Mouse (Mus musculus) CD4-positive, CD25-positive, alpha-beta regulatory T cell, adult 4 months (primary cell): ENCODE data around the gene Stxbp5. TPM values are rescaled to one million over a fixed set of nuclear protein-coding genes. Genes with fewer than 3 reads are reported as not detected.
A peak's percentile ranks its signal among the peaks of the same experiment; 100 is the strongest.

Experiments used
- ATAC-seq: one replicate; pipeline ENCODE4 v1.8.0; 2017
- polyA plus RNA-seq, 2 experiments: library from polyadenylated mRNA; unstranded; fragments of 100-300 nt; shearing (Covaris generic); gene quantifications; one replicate each; pipeline ENCODE4 v1.2.1; 2017

The Stxbp5 gene
- polyA plus RNA-seq, 2 experiments from 2014 or later = 10.0 to 10.4 TPM

DNA sequence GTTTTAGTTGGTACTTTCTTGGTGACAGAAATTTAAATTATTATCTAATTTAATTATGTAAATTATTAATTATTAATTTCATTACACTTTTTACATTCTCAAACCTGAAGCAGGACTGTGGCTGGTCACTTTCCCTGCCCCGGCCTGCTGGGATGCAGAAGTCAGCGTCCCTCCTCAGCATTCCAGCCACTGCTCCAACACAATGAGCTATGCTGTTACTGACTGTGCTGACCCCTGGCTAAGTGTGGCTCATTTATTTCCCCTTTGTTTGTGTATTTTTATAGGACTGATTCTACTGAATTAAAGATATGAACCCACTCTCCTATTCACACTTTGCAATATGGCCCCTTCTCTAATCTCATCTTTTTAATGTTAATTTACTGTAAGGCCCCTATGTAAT lies 43.0 kb downstream of the Stxbp5 start:
- no peak for ATAC-seq

GRCm38 (mm10) chr10:9856792-9857191 lies 44.1 kb downstream of the Stxbp5 start:
- no peak for ATAC-seq

DNA sequence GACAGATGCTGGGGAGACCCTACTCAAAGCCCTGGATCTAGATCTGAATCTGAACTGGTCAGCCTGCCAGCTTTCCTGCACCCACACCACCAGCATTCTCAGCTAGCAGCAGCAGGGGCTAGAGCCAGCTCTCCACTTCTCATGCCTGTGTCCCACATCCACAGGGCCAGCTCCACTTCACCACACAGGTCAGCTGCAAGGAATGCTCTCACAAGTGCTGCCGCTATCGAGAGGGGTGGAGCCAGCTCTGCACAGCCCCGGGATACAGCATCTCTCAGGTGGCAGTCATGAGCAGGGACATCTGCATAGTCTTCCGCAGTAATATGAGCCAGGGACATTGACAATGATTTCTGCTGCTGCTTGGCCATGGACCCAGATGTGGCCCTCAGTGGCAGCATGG lies 54.5 kb downstream of the Stxbp5 start:
- no peak for ATAC-seq

DNA sequence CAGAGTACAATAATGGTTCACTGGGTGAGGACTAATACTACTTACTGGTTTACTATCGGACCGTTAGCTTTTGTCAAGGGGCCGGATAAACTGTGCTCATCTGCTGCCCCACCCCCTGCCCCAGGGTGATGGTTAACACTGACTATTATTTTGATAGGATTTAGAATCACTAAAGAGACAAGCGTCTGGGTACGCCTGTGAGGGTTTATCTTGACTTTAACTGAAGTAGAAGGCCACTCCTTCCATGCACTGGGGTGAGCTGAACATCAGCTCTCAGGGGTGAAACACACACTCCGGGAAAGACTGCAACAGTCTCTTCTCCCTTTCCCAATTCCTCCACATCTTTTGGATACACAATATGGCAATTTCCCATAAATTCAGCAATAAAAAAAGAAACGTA lies 61.5 kb downstream of the Stxbp5 start:
- ATAC-seq = no peak

- ATAC-seq = no peak
These were observed 65.9 kb downstream of the Stxbp5 start for GRCm38 (mm10) chr10:9834986-9835385.

GRCm38 (mm10) chr10:9832937-9833336 lies 67.9 kb downstream of the Stxbp5 start:
- ATAC-seq = no peak

DNA sequence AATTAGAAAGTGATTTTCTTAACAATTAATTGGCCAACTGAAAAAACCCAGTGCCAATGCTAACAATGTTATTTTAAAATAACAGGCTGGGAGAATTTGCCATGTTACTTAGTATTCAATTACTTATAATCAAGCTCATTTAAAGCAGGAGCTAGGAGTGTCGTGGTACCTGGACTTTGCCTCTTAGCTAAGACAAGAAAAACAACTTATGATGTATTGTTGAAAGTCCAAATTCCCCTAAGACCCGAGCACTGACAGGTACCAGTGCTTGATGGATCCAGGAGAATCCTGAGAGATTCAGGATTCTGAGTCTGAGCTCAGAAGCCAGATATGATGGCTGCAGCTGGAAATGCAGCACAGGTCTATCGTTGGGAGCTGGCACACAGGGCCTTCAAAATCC lies 71.1 kb downstream of the Stxbp5 start:
- no peak for ATAC-seq

DNA sequence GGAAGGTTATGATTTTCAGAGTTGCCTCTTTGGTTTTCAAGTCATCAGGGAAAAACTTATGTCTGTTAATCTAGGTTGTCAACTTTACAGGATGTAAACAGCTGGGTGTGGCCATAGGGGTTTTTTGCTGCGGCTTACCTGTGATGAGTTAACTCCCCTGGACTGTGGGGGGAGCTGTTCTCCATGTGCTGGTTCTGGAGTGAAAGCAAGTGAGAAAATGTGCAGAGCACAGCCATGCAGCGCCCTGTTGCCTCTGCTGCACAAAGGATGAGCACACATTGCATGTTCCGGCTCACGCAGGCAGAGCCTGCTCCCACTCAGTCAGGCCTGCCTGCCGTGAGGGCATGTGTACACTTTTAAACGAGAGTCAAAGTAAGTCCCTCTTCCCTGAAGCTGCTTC lies 79.6 kb downstream of the Stxbp5 start:
- ATAC-seq = peak; percentile 97

DNA sequence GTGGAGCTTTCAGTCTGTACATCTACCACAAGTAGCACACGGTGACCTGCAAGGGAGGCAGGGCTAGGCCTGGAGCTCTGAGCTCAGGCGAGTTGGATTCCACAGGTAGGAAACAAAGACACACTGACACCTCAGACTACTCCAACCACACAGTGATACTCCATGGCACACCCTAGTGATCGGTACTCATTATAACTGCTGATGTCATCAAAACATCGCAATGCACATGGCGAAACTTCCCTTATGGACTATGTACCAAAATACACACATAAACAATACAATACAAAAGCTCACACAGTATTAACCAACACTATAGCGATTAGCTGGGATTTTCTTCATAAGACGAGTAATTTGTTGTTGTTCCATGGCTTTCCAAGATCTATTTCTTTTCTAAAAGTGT lies 82.3 kb downstream of the Stxbp5 start:
- ATAC-seq = no peak

DNA sequence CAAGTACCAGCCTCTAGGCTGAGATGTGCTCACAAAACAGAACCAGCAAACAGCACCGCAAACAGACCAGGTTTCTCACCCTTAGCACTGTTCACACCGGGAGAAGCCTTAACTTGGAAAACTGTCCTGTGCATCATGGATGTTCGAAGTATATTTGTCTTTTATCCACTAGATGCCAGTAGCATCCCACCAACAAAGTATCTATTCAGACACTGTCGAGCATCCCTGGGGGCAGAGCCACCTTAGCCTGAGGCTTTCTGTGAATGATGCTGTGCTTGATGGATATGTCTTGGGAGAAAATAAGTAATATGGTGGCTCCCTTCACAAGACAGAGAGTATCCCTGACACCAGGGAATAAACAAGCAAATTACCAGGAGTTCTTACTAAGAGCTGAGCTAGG lies 87.0 kb downstream of the Stxbp5 start:
- ATAC-seq = no peak

- ATAC-seq = no peak
These were observed 93.3 kb downstream of the Stxbp5 start for GRCm38 (mm10) chr10:9807596-9807995.

- ATAC-seq = no peak
These were observed 95.5 kb downstream of the Stxbp5 start for GRCm38 (mm10) chr10:9805341-9805740.

DNA sequence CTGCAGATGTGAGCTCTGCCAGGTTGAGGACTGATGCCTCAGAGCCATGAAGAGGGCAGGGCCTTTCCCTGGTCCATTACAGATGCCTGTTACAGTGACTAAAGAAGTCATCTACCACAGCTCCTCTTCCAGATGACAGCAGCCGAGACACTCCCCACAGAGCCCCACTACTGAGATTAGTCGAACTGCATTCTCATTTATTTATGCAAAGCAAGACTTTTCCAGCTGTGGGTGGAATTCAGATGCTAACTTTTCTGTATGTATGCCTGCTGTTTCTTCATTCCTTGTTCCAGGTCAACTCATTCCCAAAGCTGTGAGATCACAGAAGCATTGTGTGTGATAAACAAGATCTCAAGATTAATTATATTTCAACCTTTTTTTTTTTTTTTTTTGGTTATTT lies 97.8 kb downstream of the Stxbp5 start:
- no peak for ATAC-seq

- no peak for ATAC-seq
These were observed 99.3 kb downstream of the Stxbp5 start for GRCm38 (mm10) chr10:9801571-9801970.

GRCm38 (mm10) chr10:9799085-9799484 lies 101.8 kb downstream of the Stxbp5 start:
- no peak for ATAC-seq

DNA sequence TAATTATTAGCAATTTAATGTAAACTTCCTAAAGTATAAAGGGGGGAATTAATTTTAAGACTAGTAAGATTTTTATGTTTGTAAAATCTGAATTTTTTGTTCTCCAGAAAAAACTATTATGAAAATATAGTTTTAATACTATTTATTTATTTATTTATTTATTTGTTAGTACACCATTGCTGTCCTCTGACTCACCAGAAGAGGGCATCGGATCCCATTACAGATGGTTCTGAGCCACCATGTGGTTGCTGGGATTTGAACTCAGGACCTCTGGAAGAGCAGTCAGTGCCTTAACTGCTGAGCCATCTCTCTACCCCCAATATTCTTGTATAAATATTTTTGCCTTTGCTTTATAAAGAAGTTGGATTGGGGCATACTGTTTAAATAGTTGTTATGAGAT lies 104.5 kb downstream of the Stxbp5 start:
- no peak for ATAC-seq

- ATAC-seq = no peak
These were observed 106.5 kb downstream of the Stxbp5 start for GRCm38 (mm10) chr10:9794429-9794828.

DNA sequence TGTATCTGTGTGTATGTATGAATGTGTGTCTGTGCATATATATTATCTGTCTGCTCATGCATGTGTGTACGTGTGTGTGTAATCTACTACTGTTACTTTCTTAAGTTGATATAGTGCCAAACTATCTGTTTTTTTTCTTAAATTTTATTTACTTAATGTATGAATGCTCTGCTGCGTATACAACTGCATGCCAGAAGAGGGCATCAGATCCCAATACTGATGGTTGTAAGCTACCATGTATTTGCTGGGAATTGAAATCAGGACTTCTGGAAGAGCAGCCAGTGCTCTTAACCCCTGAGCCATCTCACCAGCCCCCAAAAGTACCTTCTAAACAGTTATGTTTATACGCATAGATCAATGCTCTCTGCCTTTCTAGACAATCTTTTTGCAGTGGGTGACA lies 109.9 kb downstream of the Stxbp5 start:
- ATAC-seq = no peak

DNA sequence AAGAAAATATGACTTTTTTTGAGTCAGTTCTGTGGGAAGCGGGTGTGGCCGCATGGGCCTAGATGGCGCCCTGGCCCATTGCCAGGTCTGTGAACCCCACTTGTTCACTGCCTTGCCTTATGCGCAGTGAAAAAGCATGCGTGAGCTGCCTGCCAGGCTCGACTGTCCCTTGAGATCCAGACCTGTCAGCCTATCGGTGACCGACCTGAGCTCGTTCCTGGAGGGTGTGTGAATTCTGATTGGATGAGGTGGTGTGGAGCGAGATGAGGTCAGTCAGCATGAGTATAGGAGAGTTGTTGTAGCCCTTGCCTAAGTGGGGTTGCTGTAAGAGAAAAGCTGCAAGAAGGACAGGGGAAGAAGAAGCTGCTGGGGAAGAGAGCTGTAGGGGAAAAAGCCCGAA lies 114.4 kb downstream of the Stxbp5 start:
- no peak for ATAC-seq

DNA sequence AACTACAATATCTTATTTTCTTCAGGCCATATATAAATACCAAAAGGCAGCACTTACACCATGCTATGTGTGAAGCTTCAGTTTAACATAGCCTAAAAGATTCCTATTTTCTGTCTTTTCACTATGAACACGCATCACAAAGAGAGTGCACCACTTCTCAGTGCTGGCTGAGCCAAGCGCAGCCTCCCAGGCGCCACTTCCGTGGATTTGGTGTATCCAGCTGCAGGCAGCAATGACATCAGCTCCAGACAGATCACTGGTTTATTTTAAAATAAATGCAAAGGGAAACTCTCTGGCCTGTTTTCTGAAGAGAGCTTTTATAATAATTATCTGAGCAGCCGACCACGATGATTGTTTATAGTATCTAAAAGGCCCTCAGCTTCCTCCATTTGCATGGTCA lies 115.2 kb downstream of the Stxbp5 start:
- no peak for ATAC-seq

GRCm38 (mm10) chr10:9779864-9780263 lies 121.0 kb downstream of the Stxbp5 start:
- ATAC-seq = no peak

GRCm38 (mm10) chr10:9770261-9770660 lies 130.6 kb downstream of the Stxbp5 start:
- ATAC-seq = no peak

DNA sequence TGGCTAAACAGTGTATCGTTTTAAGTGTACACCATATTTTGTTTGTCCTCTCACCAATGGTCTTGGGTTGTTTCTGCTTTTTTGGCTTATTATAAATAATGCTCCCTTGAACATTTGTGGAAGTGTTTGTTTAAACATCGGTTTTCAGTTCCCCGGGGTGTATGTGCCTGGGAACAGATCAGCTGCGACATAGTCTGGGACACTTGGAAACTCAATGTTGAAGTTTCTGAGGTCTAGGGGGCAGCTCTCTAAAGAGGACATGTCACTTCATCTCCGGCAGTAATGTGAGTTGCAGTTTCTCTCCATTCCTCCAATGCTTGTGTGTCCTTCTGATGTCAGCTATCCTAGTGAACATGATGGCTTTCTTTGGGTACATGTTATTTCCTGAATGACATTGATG lies 137.0 kb downstream of the Stxbp5 start:
- ATAC-seq = no peak

DNA sequence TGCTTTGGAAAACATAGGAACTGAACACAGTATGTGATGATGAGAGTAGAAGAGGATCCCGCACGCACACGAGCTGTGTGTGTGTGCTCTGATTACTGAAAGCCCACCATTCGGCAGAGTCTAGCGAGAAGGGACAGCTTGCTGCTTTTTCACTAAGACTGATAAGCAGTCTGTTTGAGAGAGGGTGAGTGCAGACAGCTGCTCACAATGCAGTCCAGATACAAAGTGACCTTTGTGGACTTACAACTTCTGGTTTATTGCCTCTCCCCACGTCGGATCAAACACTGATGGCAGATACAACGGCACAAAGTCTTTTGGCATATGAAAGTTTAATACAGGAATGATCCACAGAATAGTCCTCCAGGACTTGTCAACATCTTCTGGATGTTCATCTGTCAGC lies 140.6 kb downstream of the Stxbp5 start:
- no peak for ATAC-seq

DNA sequence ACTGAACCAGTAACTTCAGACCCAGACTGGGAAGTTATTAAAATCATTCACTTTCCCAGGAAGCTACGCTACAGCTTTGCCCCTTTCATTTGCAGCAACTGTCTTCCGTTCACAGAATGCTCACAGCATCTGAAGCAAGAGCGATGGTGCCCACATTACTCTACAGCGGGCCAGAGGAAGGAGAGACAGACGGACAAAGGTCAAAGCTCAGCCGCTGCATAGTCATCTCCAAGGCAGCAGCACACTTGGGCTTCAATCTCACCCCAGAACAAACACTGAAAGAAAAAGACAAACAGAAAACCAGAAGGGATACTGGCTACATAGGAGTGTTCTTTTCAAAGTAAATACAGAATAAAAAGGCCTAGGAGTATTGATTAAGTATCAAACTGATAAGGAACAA lies 144.3 kb downstream of the Stxbp5 start:
- no peak for ATAC-seq
